Mouse (Mus musculus) midbrain, embryonic 15.5 days (tissue): Measurements from ENCODE around the gene Uhmk1. TPM values are rescaled to one million over a fixed set of nuclear protein-coding genes. Genes with fewer than 3 reads are reported as not detected.
A peak's percentile ranks its signal among the peaks of the same experiment; 100 is the strongest.

Experiments used
- ATAC-seq: fragments of 200-750 bp; cut with Nextera tagmentation; replicated peaks from 2 replicates; pipeline ENCODE4 v1.8.0; 2017; ENCODE audit warnings: moderate TSS enrichment
- H3K27ac ChIP-seq: fragments of 300-500 bp; sonication (generic); 2 replicates; pipeline ENCODE4 v1.5.1; 2015; ENCODE audit warnings: mild to moderate bottlenecking, inconsistent platforms
- H3K27me3 ChIP-seq: fragments of 300-500 bp; sonication (generic); replicated peaks from 2 replicates; pipeline ENCODE4 v1.6.1; 2015; ENCODE audit warnings: inconsistent platforms
- H3K36me3 ChIP-seq: fragments of 300-500 bp; sonication (generic); replicated peaks from 2 replicates; pipeline ENCODE4 v1.6.1; 2015; ENCODE audit warnings: inconsistent platforms
- H3K4me1 ChIP-seq: fragments of 300-500 bp; sonication (generic); 2 replicates; pipeline ENCODE4 v1.6.1; 2015; ENCODE audit warnings: inconsistent platforms
- H3K4me2 ChIP-seq: fragments of 300-500 bp; sonication (generic); 2 replicates; pipeline ENCODE4 v1.6.1; 2015; ENCODE audit warnings: inconsistent platforms, mild to moderate bottlenecking, moderate library complexity
- H3K4me3 ChIP-seq: fragments of 300-500 bp; sonication (generic); 2 replicates; pipeline ENCODE4 v1.5.1; 2015; ENCODE audit warnings: mild to moderate bottlenecking, inconsistent platforms
- H3K9ac ChIP-seq: fragments of 300-500 bp; sonication (generic); 2 replicates; pipeline ENCODE4 v1.6.1; 2015; ENCODE audit warnings: mild to moderate bottlenecking, inconsistent platforms
- H3K9me3 ChIP-seq: fragments of 300-500 bp; sonication (generic); 2 replicates; pipeline ENCODE4 v1.6.1; 2016; ENCODE audit warnings: inconsistent platforms
- WGBS: fragments of 180-500 bp; shearing (Covaris S2); methylation state at CpG from one replicate; pipeline ENCODE4 v1.1.7; 2015; ENCODE audit warnings: mixed read lengths; 5-methylcytosine and 5-hydroxymethylcytosine counted together
- polyA plus RNA-seq: library from polyadenylated mRNA; unstranded; fragments of >200 nt; fragmentation: Nextera tagmentation; extraction: Ambion mirVana; gene quantifications from 2 replicates; pipeline ENCODE4 v1.2.1, GENCODE M21; 2015

Gene Uhmk1
- polyA plus RNA-seq, 1 experiment from 2014 or later = 9.1 TPM

- H3K9ac ChIP-seq = no peak overlapping the region
- ATAC-seq = no peak
- H3K4me2 ChIP-seq = no peak overlapping the region
- no peak overlapping the region for H3K4me3 ChIP-seq
- no peaks in the 10 kb centered on the region for H3K4me1 ChIP-seq
- no peaks in the 10 kb centered on the region for H3K27me3 ChIP-seq
- peaks cover 42% of the 10 kb centered on the region for H3K36me3 ChIP-seq
- H3K27ac ChIP-seq = no peak overlapping the region
- WGBS = 94% methylated on average over 6 of the region's 6 CpGs
- H3K9me3 ChIP-seq = no peaks in the 10 kb centered on the region
Measured at GRCm38 (mm10) chr1:170206395-170206794, 8.8 kb downstream of the Uhmk1 start.

- Histone ChIP-seq H3K9ac (no peak overlapping the region), H3K36me3 (peaks cover 36% of the 10 kb centered on the region), H3K4me3 (no peak overlapping the region), H3K4me1 (no peaks in the 10 kb centered on the region), H3K27ac (no peak overlapping the region), H3K9me3 (no peaks in the 10 kb centered on the region), H3K27me3 (no peaks in the 10 kb centered on the region), H3K4me2 (no peak overlapping the region)
- ATAC-seq = 0 out of 2 replicates have a peak, but pooled peaks have one; percentile 50
- 81% methylated on average over 3 of the region's 3 CpGs for WGBS
Measured at GRCm38 (mm10) chr1:170200379-170200778, 14.8 kb downstream of the Uhmk1 start.

DNA sequence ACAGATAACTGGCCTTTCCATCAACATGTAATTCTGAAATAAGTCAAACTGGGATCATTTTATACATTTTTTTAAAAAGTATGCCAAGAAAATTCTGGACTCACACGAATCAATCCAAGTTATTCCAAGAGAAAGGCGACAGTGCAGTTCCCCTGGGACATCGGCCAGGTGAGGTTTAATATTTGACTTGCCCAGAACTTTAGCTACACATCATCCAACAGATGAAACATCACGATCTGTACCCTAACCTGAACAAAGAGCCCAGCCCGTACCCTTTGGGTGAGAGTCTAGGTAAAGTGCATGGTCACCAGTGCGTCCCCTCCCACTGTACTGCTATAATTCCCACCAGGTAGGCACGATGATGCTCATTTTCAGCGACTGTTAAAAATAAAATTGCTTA is 19.0 kb downstream of the Uhmk1 start:
- H3K4me3 ChIP-seq = no peak overlapping the region
- H3K4me2 ChIP-seq = no peak overlapping the region
- H3K36me3 ChIP-seq = peaks cover 50% of the 10 kb centered on the region
- 96% methylated on average over 8 of the region's 8 CpGs for WGBS
- H3K27me3 ChIP-seq = no peaks in the 10 kb centered on the region
- no peak overlapping the region for H3K9ac ChIP-seq
- no peaks in the 10 kb centered on the region for H3K4me1 ChIP-seq
- H3K9me3 ChIP-seq = no peaks in the 10 kb centered on the region
- ATAC-seq = no peak
- H3K27ac ChIP-seq = no peak overlapping the region

DNA sequence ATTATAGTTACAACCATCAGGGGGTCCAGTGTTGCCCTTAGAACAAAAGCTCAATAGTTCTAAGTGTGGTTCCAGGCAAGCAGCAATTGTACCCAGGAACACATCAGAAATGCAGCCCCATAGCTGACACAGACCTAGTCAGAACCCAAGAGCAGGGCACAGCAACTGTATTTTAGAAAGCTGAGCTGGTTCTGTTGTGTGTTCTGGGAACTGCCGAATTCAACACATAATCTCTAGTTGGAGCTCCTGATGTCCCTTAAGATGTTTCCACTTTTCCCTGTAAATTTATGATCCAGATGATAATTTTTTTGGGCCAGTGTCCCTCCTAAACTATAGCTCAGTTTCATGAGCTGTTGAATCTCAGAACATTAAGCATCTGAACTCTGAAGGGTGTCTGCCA is 23.3 kb downstream of the Uhmk1 start:
- Histone ChIP-seq H3K36me3 (peaks cover 31% of the 10 kb centered on the region), H3K9ac (no peak overlapping the region), H3K4me2 (no peak overlapping the region), H3K4me1 (no peaks in the 10 kb centered on the region), H3K27me3 (no peaks in the 10 kb centered on the region), H3K27ac (no peak overlapping the region), H3K9me3 (no peaks in the 10 kb centered on the region), H3K4me3 (no peak overlapping the region)
- no peak for ATAC-seq
- WGBS = 95% methylated on average over 1 of the region's 1 CpGs

DNA sequence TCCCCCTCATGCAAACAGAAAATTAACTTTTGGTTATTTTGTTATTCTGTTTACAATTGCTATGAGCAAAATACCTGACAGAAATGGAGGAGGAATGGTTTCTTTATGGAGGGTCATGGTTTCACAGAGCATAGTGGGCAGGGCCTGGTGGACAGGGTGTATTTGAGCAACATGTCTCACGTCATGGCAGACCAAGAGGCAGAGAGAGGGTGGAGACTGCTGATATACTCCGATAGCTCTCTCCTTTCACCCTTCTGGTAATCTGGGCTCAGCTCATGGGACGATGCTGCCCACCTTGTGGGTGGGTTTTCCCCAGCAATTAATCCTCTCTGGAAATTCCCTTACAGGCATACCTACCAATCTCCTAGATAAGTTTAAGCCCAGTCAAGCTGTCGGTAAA is 25.0 kb downstream of the Uhmk1 start:
- no peaks in the 10 kb centered on the region for H3K4me1 ChIP-seq
- peaks cover 22% of the 10 kb centered on the region for H3K36me3 ChIP-seq
- no peak overlapping the region for H3K4me3 ChIP-seq
- 83% methylated on average over 4 of the region's 4 CpGs for WGBS
- H3K9me3 ChIP-seq = no peaks in the 10 kb centered on the region
- no peak for ATAC-seq
- no peak overlapping the region for H3K9ac ChIP-seq
- no peak overlapping the region for H3K27ac ChIP-seq
- H3K27me3 ChIP-seq = no peaks in the 10 kb centered on the region
- H3K4me2 ChIP-seq = no peak overlapping the region

GRCm38 (mm10) chr1:170188601-170189000 is 26.6 kb downstream of the Uhmk1 start:
- H3K36me3 ChIP-seq = peaks cover 10% of the 10 kb centered on the region; the same call in 1 of the 2 replicates
- no peak for ATAC-seq
- no peaks in the 10 kb centered on the region for H3K4me1 ChIP-seq
- no peak overlapping the region for H3K9ac ChIP-seq
- no peaks in the 10 kb centered on the region for H3K9me3 ChIP-seq
- no peak overlapping the region for H3K27ac ChIP-seq
- H3K4me3 ChIP-seq = no peak overlapping the region
- no peak overlapping the region for H3K4me2 ChIP-seq
- H3K27me3 ChIP-seq = no peaks in the 10 kb centered on the region
- WGBS = 82% methylated on average over 11 of the region's 11 CpGs

- ATAC-seq = no peak
- WGBS = 86% methylated on average over 5 of the region's 5 CpGs
- H3K9ac ChIP-seq = no peak overlapping the region
Measured at GRCm38 (mm10) chr1:170186531-170186930, 28.7 kb downstream of the Uhmk1 start.

GRCm38 (mm10) chr1:170185137-170185536 is 30.1 kb downstream of the Uhmk1 start:
- ATAC-seq = no peak

More at GRCm38 (mm10) chr1:170186531-170186930, 28.7 kb downstream of the Uhmk1 start:
- H3K36me3 ChIP-seq = no peaks in the 10 kb centered on the region
- H3K9me3 ChIP-seq = no peaks in the 10 kb centered on the region
- H3K4me3 ChIP-seq = no peak overlapping the region
- H3K4me1 ChIP-seq = no peaks in the 10 kb centered on the region
- H3K27me3 ChIP-seq = no peaks in the 10 kb centered on the region
- H3K27ac ChIP-seq = no peak overlapping the region
- H3K4me2 ChIP-seq = no peak overlapping the region

DNA sequence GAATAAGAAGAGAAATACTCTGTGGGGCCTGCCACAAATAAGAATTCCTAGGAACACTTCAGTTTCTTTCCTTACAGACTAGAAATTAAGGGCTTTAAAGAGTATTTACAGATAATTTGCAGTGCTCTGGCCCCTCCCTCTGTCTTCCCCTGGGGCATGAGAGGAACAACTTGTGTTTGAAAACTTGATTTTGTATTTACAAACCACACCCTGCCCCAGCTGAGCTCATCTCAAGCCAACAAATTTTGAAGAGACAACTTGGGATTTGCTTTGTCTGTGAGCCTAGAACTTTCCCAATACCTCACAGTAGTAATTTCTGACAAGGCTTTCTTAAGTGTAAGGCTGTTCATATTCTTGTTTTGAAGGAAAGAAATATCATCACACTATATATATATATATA is 32.5 kb downstream of the Uhmk1 start:
- H3K27ac ChIP-seq = no peak overlapping the region
- ATAC-seq = no peak
- no peak overlapping the region for H3K4me3 ChIP-seq
- H3K4me1 ChIP-seq = no peaks in the 10 kb centered on the region
- H3K36me3 ChIP-seq = no peaks in the 10 kb centered on the region
- H3K9ac ChIP-seq = no peak overlapping the region
- no peak overlapping the region for H3K4me2 ChIP-seq
- no peaks in the 10 kb centered on the region for H3K27me3 ChIP-seq
- no peaks in the 10 kb centered on the region for H3K9me3 ChIP-seq

More at GRCm38 (mm10) chr1:170185137-170185536, 30.1 kb downstream of the Uhmk1 start:
- no peaks in the 10 kb centered on the region for H3K27me3 ChIP-seq
- WGBS = 88% methylated on average over 3 of the region's 3 CpGs
- no peak overlapping the region for H3K4me3 ChIP-seq
- H3K9me3 ChIP-seq = no peaks in the 10 kb centered on the region
- H3K36me3 ChIP-seq = no peaks in the 10 kb centered on the region
- H3K9ac ChIP-seq = no peak overlapping the region
- no peaks in the 10 kb centered on the region for H3K4me1 ChIP-seq
- H3K27ac ChIP-seq = no peak overlapping the region
- no peak overlapping the region for H3K4me2 ChIP-seq

DNA sequence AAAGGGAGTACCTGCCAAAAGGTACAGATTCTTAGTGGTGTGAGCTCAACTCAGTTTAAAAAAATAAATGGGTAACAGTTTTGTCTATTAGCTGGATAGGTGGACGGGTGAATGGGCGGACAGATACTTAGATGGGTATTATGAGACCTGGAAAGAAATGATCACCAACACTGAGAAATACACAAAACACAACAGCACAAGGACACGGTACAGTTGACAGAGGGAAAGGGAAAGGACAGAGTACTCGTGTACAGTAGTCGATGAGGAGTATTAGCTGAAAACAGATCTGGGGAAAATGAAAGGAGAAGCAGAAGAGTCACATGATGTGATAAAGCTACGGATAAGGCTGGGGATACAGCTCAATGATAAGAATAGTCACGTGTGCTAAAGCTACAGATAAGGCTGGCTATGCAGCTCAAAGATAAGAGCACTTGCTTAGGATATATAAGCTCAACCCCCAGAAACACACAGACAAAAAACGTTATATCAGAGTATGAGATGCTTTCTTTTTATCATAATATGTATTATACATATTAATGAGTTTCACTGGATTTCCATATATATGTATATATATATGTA is 38.4 kb downstream of the Uhmk1 start:
- WGBS = 82% methylated on average over 8 of the region's 8 CpGs
- no peaks in the 10 kb centered on the region for H3K9me3 ChIP-seq
- peaks cover 19% of the 10 kb centered on the region for H3K4me1 ChIP-seq
- ATAC-seq = no peak
- H3K36me3 ChIP-seq = no peaks in the 10 kb centered on the region
- H3K4me2 ChIP-seq = no peak overlapping the region
- no peaks in the 10 kb centered on the region for H3K27me3 ChIP-seq
- no peak overlapping the region for H3K9ac ChIP-seq
- no peak overlapping the region for H3K27ac ChIP-seq
- H3K4me3 ChIP-seq = no peak overlapping the region

DNA sequence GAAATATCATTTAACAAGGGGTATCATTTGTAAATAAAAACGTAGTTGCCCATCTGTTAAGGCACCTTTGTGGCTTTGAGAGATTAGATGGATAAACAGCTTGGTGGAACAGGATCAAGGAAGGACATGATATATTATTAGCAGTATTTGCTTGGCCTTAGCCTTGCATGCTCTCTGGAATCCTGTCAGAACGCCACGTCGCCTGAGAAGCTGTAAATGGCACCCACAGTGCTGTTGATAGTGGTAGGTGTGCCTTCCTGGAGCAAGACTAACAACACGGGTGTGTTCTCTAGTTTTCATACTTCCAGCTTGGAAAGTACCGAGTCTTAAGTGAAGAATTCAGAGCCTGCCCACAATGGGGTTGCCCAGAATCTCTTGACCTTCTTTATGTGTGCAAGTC is 39.3 kb downstream of the Uhmk1 start:
- no peak for ATAC-seq
- Histone ChIP-seq H3K9ac (no peak overlapping the region; the same call in 1 of the 2 replicates), H3K27ac (peak overlapping the region; percentile 94; the same call in 1 of the 2 replicates), H3K36me3 (no peaks in the 10 kb centered on the region), H3K4me2 (peak overlapping the region; percentile 73), H3K27me3 (no peaks in the 10 kb centered on the region), H3K4me3 (no peak overlapping the region; the same call in 1 of the 2 replicates), H3K9me3 (no peaks in the 10 kb centered on the region), H3K4me1 (peaks cover 19% of the 10 kb centered on the region)
- 53% methylated on average over 6 of the region's 6 CpGs for WGBS

DNA sequence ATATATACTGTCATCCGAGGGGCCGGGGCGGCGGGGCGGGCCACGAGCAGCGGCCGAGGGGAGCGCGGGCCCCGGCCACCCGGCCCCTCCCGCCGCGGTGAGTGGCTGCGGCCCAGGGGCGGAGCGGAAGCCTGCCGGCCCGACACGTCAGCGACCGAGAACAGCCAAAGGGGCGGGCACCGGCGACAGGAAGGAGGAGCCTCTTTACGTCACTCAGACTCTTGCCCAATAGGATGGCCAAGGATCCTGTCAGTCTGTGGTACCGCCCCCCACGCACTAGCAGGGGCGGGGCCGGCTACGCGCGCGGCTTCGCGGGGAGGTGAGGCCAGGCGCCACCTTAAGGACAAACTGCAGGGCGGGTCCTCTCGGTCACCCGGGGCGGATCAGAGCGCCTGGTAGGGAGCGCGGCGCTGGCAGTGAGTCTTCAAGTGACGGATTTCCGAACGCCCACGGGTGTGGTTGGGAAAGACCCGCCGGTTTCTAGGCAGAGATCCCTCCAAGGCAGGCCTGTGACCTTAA is 40.3 kb downstream of the Uhmk1 start, which contains the start of gene Uap1:
TSS of gene Uap1 (minus strand) at position 144 of the 519 bp plus-strand sequence.
- Histone ChIP-seq H3K27me3 (no peaks in the 10 kb centered on the region), H3K27ac (peak within 1 kb of the TSS; percentile 94), H3K9ac (peak within 1 kb of the TSS; percentile 84), H3K36me3 (no peaks in the 10 kb centered on the region), H3K4me3 (peak within 1 kb of the TSS; percentile 92), H3K4me2 (peak within 1 kb of the TSS; percentile 81), H3K4me1 (peaks cover 19% of the 10 kb centered on the region), H3K9me3 (no peaks in the 10 kb centered on the region)
- WGBS = under 1% methylated on average over 50 of the region's 52 CpGs
- peak; percentile 99 for ATAC-seq
